Mouse (Mus musculus) heart, embryonic 10.5 days (tissue): ENCODE data around the gene Otop2. TPM values are rescaled to one million over a fixed set of nuclear protein-coding genes. Genes with fewer than 3 reads are reported as not detected.

ENCODE experiments used
- DNase-seq: peaks from one replicate; pipeline ENCODE4 v3.0.0-alpha.2; 2017; ENCODE audit warnings: low spot score
- H3K27ac ChIP-seq: fragments of 300-500 bp; sonication (generic); 2 replicates; pipeline ENCODE4 v1.5.1; 2016; ENCODE audit warnings: mild to moderate bottlenecking
- H3K27me3 ChIP-seq: fragments of 300-500 bp; sonication (generic); 2 replicates; pipeline ENCODE4 v1.6.1; 2016; ENCODE audit warnings: mild to moderate bottlenecking; ENCODE audit not compliant: poor library complexity, insufficient read depth, severe bottlenecking
- H3K36me3 ChIP-seq: fragments of 300-500 bp; sonication (generic); 2 replicates; pipeline ENCODE4 v1.6.1; 2016; ENCODE audit warnings: mild to moderate bottlenecking, moderate library complexity
- H3K4me1 ChIP-seq: fragments of 300-500 bp; sonication (generic); 2 replicates; pipeline ENCODE4 v1.6.1; 2016; ENCODE audit warnings: mild to moderate bottlenecking
- H3K4me3 ChIP-seq: fragments of 300-500 bp; sonication (generic); 2 replicates; pipeline ENCODE4 v1.5.1; 2016; ENCODE audit warnings: mild to moderate bottlenecking, moderate library complexity
- H3K9me3 ChIP-seq: fragments of 300-500 bp; sonication (generic); 2 replicates; pipeline ENCODE4 v1.6.1; 2016; ENCODE audit warnings: mild to moderate bottlenecking, moderate library complexity
- WGBS: fragments of 180-500 bp; shearing (Covaris S2); methylation state at CpG from one replicate; pipeline ENCODE4 v1.1.7; 2016; 5-methylcytosine and 5-hydroxymethylcytosine counted together
- polyA plus RNA-seq: library from polyadenylated mRNA; unstranded; fragments of >200 nt; fragmentation: Nextera tagmentation; extraction: Ambion mirVana; gene quantifications from 2 replicates; pipeline ENCODE4 v1.2.1, GENCODE M21; 2016

The Otop2 gene
- not detected in 2 replicates for polyA plus RNA-seq

- Histone ChIP-seq H3K4me1 (peaks cover 30% of the 10 kb centered on the region), H3K27ac (peak within 1 kb of the TSS; percentile 36; the same call in 1 of the 2 replicates), H3K9me3 (no peaks in the 10 kb centered on the region), H3K4me3 (no peak within 1 kb of the TSS; the same call in 1 of the 2 replicates), H3K36me3 (no peaks in the 10 kb centered on the region), H3K27me3 (peaks cover 45% of the 10 kb centered on the region)
- 32% methylated on average over 8 of the region's 8 CpGs for WGBS
- DNase-seq, result no peak
Observed at GRCm38 (mm10) chr11:115306863-115307262, at the start of gene Otop2. Gene Otop2 (plus strand): TSS chr11:115307163.

DNA sequence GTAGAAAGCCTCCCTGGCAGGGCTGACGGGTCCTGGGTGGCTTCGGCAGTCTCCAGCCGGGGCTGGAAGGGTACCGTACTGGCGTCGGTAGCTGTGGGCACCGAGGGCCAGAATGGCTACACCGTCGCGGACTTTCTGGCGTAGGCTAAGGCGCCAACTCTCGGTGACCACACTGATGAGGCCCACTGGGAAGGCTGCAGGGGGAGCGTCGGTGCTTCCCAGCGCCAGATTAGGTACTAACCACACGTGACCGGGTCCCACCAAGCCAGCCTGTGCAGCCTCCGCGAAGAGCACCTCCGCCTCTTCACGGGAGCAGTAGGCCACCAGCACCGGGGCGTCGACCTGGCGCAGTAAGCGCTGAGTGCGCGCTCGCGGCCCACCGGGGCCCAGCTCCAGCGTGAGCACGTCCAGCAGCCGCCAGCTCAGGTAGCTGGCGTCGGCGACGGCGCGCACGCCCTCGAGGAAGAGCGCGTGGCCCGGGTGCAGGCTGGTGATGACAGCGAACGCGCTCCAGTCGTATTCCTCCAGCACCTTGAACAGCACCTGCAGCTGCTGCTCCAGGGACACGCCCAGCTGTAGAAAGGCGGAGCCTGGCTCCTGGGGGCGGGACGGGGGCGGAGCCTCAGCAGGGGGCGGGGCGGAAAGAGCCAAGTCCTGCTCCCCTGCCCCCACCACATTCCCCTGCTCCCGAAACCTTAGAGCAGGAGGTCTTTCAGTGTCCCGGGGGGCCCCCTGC is 49.0 kb upstream of the Otop2 start:
- no peaks in the 10 kb centered on the region for H3K36me3 ChIP-seq
- H3K9me3 ChIP-seq, result no peaks in the 10 kb centered on the region
- no peak for DNase-seq
- peaks cover 100% of the 10 kb centered on the region for H3K27me3 ChIP-seq
- H3K27ac ChIP-seq, result no peak overlapping the region
- peak overlapping the region; percentile 42 for H3K4me3 ChIP-seq
- H3K4me1 ChIP-seq, result peaks cover 18% of the 10 kb centered on the region
- WGBS, result 14% methylated on average over 59 of the region's 59 CpGs

- Histone ChIP-seq H3K27ac (no peak overlapping the region), H3K9me3 (no peaks in the 10 kb centered on the region), H3K4me1 (peaks cover 21% of the 10 kb centered on the region), H3K27me3 (peaks cover 100% of the 10 kb centered on the region), H3K4me3 (no peak overlapping the region), H3K36me3 (no peaks in the 10 kb centered on the region)
- DNase-seq, result no peak
- 69% methylated on average over 4 of the region's 4 CpGs for WGBS
Observed at GRCm38 (mm10) chr11:115259134-115259533, 47.8 kb upstream of the Otop2 start.

DNA sequence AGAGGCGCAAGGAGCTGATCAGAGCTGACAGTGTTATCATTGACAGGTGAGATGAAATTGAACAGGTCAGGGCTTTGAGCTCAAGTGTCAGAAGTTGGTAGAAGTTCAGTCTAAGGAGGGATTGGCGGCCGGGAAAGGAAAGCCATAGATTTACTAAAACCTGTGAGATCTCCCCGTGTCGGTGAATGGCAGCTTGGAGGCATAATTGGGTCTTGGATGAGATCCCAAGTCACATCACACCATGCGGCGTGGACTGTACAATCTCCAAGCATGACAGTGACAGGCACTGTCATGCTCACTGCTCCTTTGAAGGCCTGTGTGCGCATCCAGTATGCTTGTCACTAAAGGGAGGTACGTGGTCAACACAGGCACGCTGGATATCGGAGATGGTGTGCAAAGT is 44.0 kb upstream of the Otop2 start:
- peaks cover 100% of the 10 kb centered on the region for H3K27me3 ChIP-seq
- no peaks in the 10 kb centered on the region for H3K9me3 ChIP-seq
- no peak overlapping the region for H3K4me3 ChIP-seq
- WGBS, result 60% methylated on average over 11 of the region's 11 CpGs
- H3K36me3 ChIP-seq, result no peaks in the 10 kb centered on the region
- no peak overlapping the region for H3K27ac ChIP-seq
- peaks cover 50% of the 10 kb centered on the region for H3K4me1 ChIP-seq
- no peak for DNase-seq

- peaks cover 48% of the 10 kb centered on the region for H3K4me1 ChIP-seq
- H3K9me3 ChIP-seq, result no peaks in the 10 kb centered on the region
- H3K4me3 ChIP-seq, result no peak overlapping the region
- no peak overlapping the region for H3K27ac ChIP-seq
- H3K27me3 ChIP-seq, result peaks cover 100% of the 10 kb centered on the region
- 52% methylated on average over 7 of the region's 7 CpGs for WGBS
- DNase-seq, result no peak
- peaks cover 11% of the 10 kb centered on the region for H3K36me3 ChIP-seq
Observed at GRCm38 (mm10) chr11:115264136-115264861, 42.7 kb upstream of the Otop2 start.

GRCm38 (mm10) chr11:115264862-115265668 is 41.9 kb upstream of the Otop2 start:
- WGBS, result 5% methylated on average over 39 of the region's 39 CpGs
- H3K4me3 ChIP-seq, result peak overlapping the region; percentile 65
- 0 out of 2 replicates have a peak overlapping the region, but pooled peaks have one; percentile 23 for H3K27ac ChIP-seq
- no peaks in the 10 kb centered on the region for H3K9me3 ChIP-seq
- no peak for DNase-seq
- H3K27me3 ChIP-seq, result peaks cover 100% of the 10 kb centered on the region
- peaks cover 12% of the 10 kb centered on the region for H3K36me3 ChIP-seq
- peaks cover 52% of the 10 kb centered on the region for H3K4me1 ChIP-seq

DNA sequence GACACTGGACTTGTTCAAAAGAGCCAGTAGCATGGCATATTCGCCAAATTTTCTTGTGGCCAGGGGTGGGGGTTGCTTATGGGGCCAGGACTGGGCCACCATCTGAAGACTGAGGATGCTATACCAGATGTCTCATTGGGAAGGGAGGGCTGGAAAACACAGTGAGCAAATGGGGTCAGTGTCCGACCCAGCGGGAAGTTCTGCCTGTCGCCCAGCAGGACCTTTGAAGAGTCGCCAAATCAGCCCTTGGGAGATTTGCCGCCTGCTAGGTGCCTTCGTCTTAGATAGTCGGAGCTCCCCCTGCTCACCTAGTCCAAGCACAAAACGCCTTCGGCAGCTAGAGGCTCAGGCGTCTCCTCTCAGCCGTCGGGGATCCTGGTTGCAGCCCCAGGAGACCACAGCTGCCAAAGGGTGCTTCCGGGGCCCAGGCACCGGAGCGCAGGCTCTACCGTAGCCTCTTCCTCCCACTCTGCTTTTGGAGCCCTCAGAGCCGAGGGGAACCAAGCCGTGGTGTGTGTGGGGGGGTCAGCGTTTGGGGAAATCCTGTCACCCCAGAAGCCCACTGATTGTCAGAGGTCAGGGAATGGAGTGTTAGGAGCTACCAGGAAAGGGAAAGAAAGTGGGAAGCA is 41.1 kb upstream of the Otop2 start:
- H3K27me3 ChIP-seq, result peaks cover 94% of the 10 kb centered on the region
- no peaks in the 10 kb centered on the region for H3K9me3 ChIP-seq
- peak overlapping the region; percentile 38; the same call in 1 of the 2 replicates for H3K27ac ChIP-seq
- peaks cover 55% of the 10 kb centered on the region for H3K4me1 ChIP-seq
- no peak for DNase-seq
- WGBS, result 3% methylated on average over 20 of the region's 20 CpGs
- peak overlapping the region; percentile 65 for H3K4me3 ChIP-seq
- H3K36me3 ChIP-seq, result peaks cover 12% of the 10 kb centered on the region

DNA sequence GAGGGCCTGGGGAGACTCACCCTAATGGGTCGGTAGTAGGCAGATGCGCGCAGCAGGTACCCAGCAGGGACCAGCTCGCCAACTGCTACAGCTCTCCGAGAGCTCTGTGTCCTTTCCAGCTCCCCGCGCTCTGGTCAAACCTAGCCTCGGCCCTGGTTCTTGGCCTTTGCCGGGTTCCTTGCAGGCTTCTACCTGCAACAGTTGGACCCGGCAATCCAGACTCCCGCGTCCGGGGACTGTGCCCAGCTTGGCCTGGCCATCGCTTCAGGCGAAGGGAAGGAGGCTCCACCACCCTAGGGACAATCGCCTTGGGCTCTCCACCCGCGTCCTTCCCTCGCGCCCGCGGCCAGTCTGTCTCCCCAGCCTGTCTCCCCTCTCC is 40.6 kb upstream of the Otop2 start:
- H3K27ac ChIP-seq, result peak overlapping the region; percentile 64; the same call in 1 of the 2 replicates
- H3K27me3 ChIP-seq, result peaks cover 93% of the 10 kb centered on the region
- H3K36me3 ChIP-seq, result peaks cover 12% of the 10 kb centered on the region
- under 1% methylated on average over 22 of the region's 22 CpGs for WGBS
- peak overlapping the region; percentile 65 for H3K4me3 ChIP-seq
- no peaks in the 10 kb centered on the region for H3K9me3 ChIP-seq
- H3K4me1 ChIP-seq, result peaks cover 59% of the 10 kb centered on the region
- DNase-seq, result no peak

DNA sequence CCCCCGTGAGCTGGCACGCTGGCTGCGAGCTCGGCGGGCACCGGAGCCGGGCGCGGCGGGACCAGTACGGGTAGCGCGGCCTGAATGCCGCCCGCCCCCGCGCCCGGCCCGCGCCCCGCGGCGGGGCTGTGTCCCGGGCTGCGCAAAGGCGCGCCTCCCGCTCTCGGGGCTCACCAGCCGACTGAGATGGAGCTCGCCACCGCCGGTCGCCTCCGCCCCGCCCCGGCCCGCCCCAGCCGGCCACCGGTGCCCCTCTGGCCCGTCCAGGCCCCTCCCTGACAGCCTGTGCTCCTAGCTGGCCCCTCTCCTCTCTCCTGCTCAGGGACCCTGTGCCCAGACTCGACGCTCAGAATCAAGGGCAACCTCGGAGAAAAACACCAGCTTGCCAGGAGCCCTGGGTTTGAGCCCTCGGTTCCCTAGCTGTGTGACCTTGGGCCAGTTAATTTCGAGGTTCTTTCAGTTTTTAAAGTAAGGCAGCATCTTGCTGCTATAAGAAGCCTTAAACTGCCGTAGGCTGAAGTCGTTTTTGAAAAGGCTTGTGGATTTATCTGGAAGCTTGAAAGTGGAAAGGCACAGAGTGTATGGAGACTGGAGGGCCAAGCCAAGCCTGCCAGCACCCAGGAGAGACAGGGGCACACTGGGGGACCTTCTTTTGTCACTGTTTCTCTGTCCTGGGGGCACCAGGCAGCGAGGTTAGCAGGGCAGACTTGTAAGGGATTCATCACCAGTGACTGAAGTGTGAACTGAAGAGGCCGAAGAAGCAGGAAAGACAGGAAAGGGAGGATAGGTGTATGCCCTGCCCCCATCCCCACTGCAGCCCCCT is 39.7 kb upstream of the Otop2 start, which contains the start of gene Grin2c:
Gene Grin2c (minus strand): TSS at position 183 of the 823 bp plus-strand sequence.
- WGBS, result 4% methylated on average over 50 of the region's 50 CpGs

DNA sequence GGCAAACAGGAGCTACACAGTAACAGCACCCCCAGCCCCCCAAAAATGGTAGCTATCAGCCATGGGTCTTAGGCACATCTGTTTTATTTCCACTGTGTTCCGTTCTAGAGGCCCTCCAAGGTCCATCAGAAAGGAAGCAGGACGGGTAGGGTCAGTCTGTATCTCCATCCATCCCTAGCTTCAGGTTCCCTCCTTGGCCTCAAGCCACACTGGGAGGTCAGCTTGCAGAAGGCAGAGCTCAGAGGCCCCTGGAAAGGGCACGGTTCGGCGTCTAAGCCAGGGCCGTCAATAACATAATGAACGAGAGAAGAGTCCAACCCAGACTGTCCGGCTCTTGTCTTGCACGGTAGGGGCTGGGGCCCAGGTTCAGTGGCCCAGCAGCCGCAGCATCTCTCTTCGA is 39.0 kb upstream of the Otop2 start:
- Histone ChIP-seq H3K27ac (no peak overlapping the region), H3K4me1 (peaks cover 60% of the 10 kb centered on the region), H3K27me3 (peaks cover 93% of the 10 kb centered on the region), H3K4me3 (no peak overlapping the region), H3K36me3 (peaks cover 12% of the 10 kb centered on the region), H3K9me3 (no peaks in the 10 kb centered on the region)
- WGBS, result 75% methylated on average over 11 of the region's 11 CpGs
- DNase-seq, result no peak

More for the DNA sequence above, 39.7 kb upstream of the Otop2 start, which contains the start of gene Grin2c:
- Histone ChIP-seq H3K27me3 (peaks cover 93% of the 10 kb centered on the region), H3K36me3 (peaks cover 12% of the 10 kb centered on the region), H3K4me1 (peaks cover 61% of the 10 kb centered on the region), H3K4me3 (peak within 1 kb of the TSS; percentile 65), H3K9me3 (no peaks in the 10 kb centered on the region), H3K27ac (peak within 1 kb of the TSS; percentile 64)
- no peak for DNase-seq

- 87% methylated on average over 27 of the region's 27 CpGs for WGBS
- no peaks in the 10 kb centered on the region for H3K9me3 ChIP-seq
- peaks cover 12% of the 10 kb centered on the region for H3K36me3 ChIP-seq
- H3K27me3 ChIP-seq, result peaks cover 78% of the 10 kb centered on the region
- H3K27ac ChIP-seq, result no peak overlapping the region
- DNase-seq, result no peak
- peaks cover 66% of the 10 kb centered on the region for H3K4me1 ChIP-seq
- no peak overlapping the region for H3K4me3 ChIP-seq
Observed at GRCm38 (mm10) chr11:115269330-115270066, 37.5 kb upstream of the Otop2 start.
